Mouse (Mus musculus) CH12F3 (cell line): Measurements from ENCODE around the gene Mrps18a.

Experiments used
- in situ Hi-C: fragments of 300-500 bp; cut with MboI; formaldehyde crosslinking; loops from 2 replicates; pipeline ENCODE4 v1.14.3; 2020; ENCODE audit warnings: low sequenced_read_pairs

Mrps18a gene

DNA sequence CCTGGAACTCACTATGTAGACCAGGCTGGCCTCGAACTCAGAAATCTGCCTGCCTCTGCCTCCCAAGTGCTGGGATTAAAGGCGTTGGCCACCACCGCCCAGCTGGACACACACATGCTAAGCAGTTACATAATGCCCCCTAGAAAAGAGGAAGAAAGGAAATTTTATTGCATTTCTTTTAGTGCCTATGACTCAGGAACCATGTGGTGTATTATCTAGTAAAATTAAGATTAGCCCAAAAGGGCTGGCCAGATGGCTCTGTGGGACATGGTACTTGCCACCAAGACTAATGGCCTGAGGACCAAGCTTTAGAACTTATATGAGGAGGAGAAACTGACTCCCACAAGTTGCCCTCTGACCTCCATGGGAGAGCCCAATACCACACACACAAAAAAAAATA lies 29.1 kb downstream of the Mrps18a start:
- in situ Hi-C loops: no loop called here

GRCm38 (mm10) chr17:46143578-46144423 lies 33.0 kb downstream of the Mrps18a start, which contains the start of gene Rsph9:
Rsph9 (minus strand) TSS chr17:46144216.
- in situ Hi-C loops: no loop called here

DNA sequence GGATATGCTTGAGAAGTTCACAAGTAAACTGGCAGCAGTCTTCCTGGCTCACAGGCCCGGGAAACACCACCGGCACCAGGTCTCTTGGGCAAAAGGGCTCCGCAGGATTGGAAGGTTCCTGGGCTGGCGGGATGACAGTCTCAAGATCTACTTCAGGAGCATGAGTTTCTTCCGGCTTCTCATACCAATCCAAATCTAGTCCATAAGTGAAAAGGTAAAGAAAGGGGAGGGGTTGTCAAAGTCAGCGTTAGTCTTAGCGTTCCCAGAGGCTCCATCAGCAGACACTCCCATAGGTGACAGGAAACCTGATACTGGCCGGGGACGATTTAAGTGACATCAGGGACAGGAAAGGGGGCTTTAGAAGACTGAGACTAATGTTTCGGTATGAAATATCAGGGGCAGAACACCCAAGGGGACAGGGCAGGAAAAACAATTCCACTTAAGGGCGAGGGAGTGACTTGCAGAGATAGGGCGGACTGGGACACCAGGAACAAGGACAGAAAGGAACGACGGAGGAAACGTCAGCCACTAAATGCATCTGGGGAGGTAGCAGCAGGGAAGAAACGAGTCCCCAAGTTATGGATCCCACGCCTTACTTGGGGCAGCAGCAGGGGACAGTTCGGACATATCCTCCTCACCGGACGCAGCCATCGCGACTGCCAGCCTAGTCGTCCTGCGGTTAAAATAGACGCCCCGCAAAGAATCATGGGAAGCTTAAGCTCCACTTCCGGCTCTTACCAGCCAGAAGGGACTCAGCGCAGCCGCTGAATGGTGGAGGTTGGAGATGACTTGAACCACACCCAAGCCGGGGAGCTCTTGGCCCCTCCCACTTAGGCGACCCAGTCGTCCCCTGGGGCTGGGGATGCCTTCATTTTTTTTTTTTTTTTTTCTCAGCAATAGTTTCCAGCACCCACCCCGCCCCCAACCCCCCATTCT lies 42.3 kb downstream of the Mrps18a start, which contains the start of gene Mad2l1bp:
Gene Mad2l1bp (minus strand): TSS at position 707 of the 936 bp plus-strand sequence.
- in situ Hi-C loops: no loop called here

- in situ Hi-C loops: no loop called here
Measured at GRCm38 (mm10) chr17:46154336-46154735, 43.5 kb downstream of the Mrps18a start.

- in situ Hi-C loops: no loop called here
Measured at GRCm38 (mm10) chr17:46156680-46157079, 45.9 kb downstream of the Mrps18a start.

DNA sequence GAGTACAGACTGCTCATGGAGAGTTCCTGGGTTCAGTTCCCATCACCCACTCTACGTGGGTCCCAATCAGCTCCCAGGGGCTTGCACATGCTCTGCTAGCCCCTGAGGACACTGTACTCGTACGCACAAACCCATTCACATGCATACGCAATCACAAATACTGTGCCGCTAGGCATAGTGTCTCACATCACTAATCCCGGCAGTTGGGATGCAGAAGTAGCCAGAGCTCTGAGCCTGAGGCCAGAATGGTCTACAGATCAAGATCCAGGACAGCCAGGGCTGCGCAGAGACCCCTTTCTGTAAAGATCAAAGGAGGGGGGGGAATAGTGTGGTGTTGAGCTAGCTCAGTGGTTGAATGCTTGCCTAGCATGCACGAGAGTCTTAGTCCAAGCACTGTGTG lies 46.3 kb downstream of the Mrps18a start:
- in situ Hi-C loops: no loop called here

DNA sequence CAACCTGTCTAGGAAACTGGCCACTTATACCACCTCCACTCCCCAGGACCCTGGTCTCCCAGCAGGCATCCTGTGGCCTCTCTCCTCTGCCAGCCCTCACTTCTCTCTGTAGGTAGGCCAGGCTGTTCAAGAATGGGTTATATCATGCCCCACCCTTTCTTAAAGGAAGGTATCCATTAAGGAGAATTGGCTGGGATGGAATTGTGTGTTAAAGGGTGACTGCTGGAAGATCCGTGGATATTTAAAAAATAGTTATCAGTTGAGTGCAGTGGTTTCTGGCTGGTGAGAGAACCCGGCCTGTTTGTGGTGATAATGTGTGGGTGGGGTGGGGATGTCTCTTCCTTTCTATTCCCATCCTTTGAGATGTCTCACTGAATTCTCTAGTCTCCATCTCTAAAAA lies 48.5 kb downstream of the Mrps18a start:
- in situ Hi-C loops: no loop called here

DNA sequence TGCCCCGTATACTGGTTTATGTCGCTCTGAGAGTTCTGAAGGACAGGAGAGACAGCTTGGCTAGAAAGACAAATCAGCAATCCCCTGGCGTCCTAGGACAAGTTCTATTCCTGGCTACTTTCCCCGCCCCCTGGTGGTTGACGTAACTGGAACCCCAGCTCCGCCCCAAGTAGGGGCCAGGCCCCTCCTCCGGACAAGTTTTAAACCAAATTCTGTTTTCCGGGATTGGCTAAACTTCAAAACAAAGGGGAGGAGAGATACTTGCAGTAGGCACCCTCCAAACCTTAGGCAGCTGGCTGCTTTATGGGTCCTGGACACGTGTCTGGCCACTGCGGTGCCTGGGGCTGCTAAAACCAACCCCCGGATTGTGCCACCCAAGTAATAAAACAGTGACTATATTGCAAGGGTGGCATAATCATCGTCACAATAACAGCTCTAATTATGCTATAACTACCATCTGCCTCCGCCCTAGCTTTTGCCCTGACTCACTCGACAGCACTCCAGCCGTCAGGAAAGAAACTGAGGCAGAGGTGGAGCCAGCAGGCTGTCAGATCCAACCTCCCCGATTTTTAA lies 49.4 kb downstream of the Mrps18a start:
- in situ Hi-C loops: no loop called here

GRCm38 (mm10) chr17:46160686-46161085 lies 49.9 kb downstream of the Mrps18a start, which contains the start of gene Gtpbp2:
Gtpbp2 (plus strand) TSS chr17:46161032.
- in situ Hi-C loops: no loop called here

- in situ Hi-C loops: no loop called here
Measured at GRCm38 (mm10) chr17:46161179-46161578, 50.4 kb downstream of the Mrps18a start.

DNA sequence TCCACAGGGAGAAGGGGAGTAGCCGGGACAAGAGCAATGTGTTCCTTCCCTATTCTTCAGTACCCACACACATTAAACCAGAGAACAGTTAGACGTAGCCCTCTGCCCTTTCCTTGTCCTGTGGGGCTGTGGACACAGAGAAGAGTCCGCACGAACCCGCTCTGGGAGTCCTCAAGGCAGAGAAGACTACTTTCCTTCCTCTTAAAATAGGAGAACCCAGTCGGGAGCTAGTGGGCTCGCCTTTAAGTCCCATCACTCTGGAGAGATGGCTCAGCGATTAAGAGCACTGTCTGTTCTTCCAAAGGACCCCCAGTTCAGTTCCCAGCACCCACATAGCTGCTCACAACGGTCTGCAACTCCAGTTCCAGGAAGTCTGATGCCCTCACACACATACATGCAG lies 50.9 kb downstream of the Mrps18a start:
- in situ Hi-C loops: no loop called here

- in situ Hi-C loops: no loop called here
Measured at GRCm38 (mm10) chr17:46162551-46162950, 51.8 kb downstream of the Mrps18a start.

GRCm38 (mm10) chr17:46162951-46163421 lies 52.2 kb downstream of the Mrps18a start:
- in situ Hi-C loops: no loop called here

- in situ Hi-C loops: no loop called here
Measured at GRCm38 (mm10) chr17:46164301-46164700, 53.5 kb downstream of the Mrps18a start.

DNA sequence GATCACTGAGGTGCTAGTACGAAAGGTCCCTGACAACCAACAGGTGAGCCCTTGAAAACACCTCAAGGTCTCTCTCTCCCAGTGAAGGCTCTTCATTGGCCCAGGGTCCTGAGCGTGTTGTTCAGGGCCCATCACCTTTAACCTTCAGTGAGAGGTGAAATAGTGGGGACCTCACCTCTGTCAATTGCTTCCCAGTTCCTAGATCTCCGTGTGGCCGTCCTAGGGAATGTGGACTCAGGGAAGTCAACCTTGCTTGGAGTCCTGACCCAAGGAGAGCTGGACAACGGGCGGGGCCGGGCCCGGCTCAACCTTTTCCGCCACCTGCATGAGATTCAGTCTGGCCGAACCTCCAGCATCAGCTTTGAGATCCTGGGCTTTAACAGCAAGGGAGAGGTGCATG lies 54.0 kb downstream of the Mrps18a start:
- in situ Hi-C loops: no loop called here

DNA sequence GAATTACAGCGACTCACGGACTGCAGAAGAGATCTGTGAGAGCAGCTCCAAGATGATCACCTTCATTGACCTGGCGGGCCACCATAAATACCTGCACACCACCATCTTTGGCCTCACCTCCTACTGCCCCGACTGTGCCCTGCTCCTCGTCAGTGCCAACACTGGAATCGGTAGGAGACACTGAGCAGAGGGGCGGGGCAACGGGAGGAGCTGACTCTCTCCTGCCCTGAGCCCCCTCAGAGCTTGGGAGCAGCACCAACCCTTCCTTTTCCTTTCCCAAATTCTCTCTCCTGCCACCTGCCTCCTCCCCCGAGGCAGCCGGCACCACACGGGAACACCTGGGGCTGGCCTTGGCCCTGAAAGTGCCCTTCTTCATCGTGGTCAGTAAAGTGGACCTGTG lies 54.7 kb downstream of the Mrps18a start:
- in situ Hi-C loops: no loop called here

GRCm38 (mm10) chr17:46166270-46166669 lies 55.5 kb downstream of the Mrps18a start:
- in situ Hi-C loops: no loop called here

- in situ Hi-C loops: no loop called here
Measured at GRCm38 (mm10) chr17:46167014-46167413, 56.2 kb downstream of the Mrps18a start.

DNA sequence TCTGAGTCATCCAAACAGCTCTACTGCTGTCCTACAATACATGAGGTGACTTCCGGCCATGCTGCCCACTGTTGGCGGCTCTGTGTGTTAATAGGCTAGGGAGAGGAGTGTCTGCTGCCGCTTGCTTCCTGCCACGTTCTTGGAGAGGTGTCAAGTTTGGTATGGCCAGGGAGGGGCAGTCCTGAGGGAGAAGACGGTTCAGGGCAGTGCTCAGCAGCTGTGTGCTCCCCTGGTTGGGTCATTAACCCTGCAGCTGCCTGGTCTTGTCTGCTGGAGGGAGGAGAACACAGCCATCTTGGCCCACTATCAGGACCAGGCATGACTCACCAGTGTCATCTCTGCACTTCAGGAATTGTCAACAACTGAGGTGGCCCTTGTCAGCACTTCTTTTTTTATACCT lies 57.5 kb downstream of the Mrps18a start:
- in situ Hi-C loops: no loop called here

DNA sequence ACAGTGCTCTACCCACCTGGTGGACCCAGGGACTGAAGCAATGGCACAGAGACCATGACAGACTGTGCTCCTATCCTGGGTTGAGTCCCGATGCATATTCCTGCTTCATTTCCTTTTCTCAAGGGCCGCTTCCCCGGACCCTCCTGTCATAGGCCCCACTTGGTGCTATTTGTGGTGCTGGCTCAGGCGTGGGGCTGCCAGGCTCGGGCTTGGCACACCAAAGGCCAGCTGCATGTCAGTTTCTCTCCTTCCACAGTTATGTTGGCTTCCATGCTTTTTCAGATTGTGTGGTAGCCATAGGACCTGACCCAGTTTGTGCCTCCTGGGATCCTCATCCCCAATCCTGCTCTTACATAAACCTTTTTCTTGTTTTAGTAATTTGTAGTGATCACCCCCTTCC lies 58.0 kb downstream of the Mrps18a start:
- in situ Hi-C loops: no loop called here

DNA sequence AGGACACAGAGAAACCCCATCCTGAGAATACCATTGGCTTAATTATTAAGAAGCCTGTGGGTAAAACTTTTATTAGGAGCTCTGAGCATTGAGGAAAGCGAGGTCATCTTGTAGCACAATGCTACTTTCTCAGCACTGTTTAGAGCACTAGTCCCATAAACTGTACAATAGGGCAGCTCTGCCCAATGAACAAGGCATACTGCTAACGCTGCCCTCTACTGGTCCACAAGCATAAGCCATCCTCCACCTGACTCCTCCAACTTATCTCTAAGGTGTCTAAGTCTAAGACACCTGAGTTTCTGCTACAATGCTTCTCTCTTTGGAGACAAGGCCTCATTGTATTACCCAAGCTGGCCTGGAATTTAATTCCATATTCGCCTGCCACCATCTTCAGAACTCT lies 59.8 kb downstream of the Mrps18a start:
- in situ Hi-C loops: no loop called here
